Mouse (Mus musculus) cerebellum, postnatal 14 days (tissue): ENCODE results near the gene Pglyrp3.
"Not testable (repeated sequence)": the region's sequence is repeated elsewhere in the genome, so short reads cannot be mapped to it uniquely, and the experiment has no call there.

Experiments
- DNase-seq, 2 experiments: peaks; one replicate each; pipeline ENCODE4 v3.0.0; 2021; ENCODE audit warnings: mixed read lengths in 2 of 2

The Pglyrp3 gene

DNA sequence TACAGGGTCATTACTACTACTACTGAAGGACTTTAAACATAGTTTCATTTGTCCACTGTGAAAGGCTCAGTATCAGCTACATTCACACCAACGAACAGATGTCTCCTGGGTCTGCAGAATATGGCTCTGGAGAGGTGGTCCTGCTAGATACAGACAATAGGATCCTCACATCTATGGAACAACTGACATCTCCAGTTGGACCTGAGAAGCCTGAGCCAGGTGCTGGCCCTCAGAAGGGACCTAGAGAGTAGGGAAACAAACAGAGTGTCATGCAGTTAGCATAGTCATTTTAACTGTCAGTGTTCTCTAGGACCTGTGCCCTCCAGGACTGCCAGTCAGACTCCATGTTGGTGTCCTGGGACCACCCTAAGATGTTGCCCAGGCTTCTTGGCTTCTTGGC is at the start of gene Pglyrp3:
Gene Pglyrp3 (plus strand): TSS at position 301 of the 400 bp plus-strand sequence.
- DNase-seq: no peak

DNA sequence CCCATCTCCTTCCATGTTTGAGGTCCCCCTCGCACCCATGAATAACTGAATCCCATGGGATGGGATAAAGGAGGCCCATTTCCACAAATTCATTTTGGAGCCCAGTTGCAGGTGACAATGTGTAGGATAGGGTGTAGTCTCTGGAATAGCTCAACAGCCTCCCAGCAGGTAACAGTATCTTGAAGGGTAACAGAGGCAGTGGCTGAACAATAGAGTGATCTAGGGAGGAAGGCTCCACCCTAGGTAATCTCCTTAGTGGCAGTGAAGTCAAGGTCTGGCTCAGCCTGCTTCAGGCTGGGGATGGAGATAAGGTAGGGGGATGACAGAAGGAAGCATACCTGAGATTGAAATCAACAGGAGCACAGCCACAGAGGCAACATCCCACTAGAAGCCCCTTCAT is 3.4 kb upstream of the Pglyrp3 start:
- DNase-seq: no peak

DNA sequence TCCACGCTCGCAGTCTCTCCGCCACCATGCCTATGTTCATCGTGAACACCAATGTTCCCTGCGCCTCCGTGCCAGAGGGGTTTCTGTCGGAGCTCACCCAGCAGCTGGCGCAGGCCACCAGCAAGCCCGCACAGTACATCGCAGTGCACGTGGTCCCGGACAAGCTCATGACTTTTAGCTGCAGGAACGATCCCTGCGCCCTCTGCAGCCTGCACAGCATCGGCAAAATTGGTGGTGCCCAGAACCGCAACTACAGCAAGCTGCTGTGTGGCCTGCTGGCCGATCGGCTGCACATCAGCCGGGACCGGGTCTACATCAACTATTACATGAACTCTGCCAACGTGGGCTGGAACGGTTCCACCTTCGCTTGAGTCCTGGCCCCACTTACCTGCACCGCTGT is 10.2 kb downstream of the Pglyrp3 start:
- not testable (repeated sequence) for DNase-seq

DNA sequence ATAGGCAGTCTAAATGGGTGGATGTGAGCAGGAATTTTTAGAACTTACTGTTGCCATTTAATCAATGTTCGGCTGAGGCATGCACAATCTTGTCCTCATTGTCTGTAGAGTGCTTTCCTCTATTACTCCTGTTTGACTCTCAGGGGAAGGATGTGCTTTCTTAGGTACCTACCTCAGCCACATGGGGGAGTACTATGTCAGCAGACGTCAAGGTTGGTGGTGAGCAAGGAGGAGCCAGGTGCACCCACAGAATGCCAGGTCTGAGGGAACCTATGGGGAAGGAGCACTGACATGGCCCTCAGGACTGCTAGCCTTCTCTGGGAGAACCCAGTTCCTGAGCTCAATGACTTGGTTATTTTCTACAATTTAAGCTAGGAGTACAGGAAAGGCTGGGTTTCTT is 18.8 kb downstream of the Pglyrp3 start:
- no peak for DNase-seq

DNA sequence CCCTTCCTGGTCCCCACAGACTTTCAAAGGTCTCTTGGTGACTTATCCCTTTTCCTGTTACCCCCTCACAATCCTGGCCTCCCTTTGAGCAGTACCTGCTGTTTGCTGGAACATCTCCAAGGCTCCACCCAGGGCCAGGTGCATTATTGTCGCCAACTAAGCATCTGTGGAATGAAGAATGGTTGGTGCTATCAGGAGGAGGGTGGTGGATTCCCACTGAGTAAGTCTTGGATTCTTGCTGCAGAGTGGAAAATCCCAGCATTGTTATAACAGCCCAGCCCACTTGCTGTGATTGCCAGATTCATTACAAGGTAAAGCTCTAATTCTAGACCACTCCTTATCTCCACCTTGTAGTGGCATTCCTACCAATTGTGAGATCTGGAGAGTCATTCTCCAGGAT is 19.5 kb downstream of the Pglyrp3 start:
- DNase-seq: no peak

DNA sequence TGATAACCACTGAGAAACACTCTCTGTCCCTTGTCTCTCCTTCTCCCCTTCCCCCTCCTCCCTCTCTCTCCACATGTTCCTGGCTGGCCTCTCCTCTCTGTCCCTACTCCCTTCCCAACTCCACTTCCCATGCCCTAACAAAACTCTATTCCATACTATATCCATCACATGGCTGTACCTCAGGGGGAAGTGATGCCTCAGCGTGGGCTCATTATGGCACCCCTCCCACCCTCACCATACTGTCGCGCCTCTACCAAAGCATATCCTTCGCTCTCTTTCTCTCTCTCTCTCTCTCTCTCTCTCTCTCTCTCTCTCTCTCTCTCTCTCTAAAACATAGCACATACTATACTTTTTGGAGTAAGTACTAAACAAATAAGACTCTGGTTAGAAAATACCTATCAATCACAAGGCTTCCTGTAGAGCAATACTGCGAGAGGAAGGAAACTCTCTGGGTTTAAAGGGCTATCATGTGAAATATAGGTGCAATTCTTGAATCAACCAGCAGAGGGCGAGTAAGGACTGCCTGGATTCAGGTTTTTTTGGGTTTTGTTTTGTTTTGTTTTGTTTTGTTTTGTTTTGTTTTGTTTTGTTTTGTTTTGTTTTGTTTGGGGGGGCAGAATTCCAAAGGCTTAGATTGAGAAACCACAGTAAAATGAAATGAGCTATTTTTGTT is 36.1 kb downstream of the Pglyrp3 start:
- peak; percentile 37 to 48 for DNase-seq

DNA sequence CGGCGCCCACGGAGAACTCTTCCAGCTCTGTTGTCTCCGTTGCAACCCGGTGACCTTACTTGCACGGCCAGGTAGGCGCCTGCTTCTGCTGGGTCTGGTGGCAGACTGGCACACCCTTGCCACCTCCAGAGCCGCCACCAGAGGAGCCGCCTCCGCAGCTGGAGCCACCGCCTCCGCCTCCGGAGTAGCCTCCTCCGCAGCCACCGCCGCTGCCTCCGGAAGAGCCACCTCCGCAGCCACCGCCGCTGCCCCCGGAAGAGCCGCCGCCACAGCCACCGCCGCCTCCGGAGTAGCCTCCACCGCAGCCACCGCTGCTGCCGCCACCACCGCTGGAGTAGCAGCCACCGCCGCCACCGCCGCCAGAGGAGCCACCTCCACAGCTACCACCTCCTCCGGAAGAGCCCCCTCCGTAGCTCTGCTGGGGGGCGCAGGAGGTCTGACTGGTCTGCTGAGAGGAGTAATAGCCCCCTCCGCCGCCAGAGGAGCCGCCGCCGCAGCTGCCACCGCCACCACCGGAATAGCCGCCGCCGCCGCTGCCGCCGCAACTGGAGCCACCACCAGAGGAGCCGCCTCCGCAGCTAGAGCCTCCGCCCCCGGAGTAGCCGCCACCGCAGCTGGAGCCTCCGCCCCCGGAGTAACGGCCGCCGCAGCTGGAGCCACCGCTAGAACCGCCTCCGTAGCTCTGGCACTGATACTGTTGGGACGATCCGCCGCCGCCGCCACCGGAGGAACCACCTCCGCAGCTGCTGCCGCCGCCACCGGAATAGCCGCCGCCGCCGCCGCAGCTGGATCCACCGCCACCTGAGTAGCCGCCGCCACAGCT is 66.3 kb downstream of the Pglyrp3 start:
- DNase-seq: peak; percentile 31 to 57
